Mouse (Mus musculus) neural tube, embryonic 14.5 days (tissue): ENCODE results near the gene Ing5. TPM values are rescaled to one million over a fixed set of nuclear protein-coding genes. Genes with fewer than 3 reads are reported as not detected.
"Not testable (repeated sequence)": the region's sequence is repeated elsewhere in the genome, so short reads cannot be mapped to it uniquely, and the experiment has no call there.

Source experiments
- ATAC-seq: fragments of 200-750 bp; cut with Nextera tagmentation; 2 replicates; pipeline ENCODE4 v1.8.0; 2017; ENCODE audit warnings: low read depth, mild to moderate bottlenecking, moderate TSS enrichment, moderate library complexity
- H3K27ac ChIP-seq: fragments of 300-500 bp; sonication (generic); 2 replicates; pipeline ENCODE4 v1.5.1; 2014; ENCODE audit warnings: low read depth, mild to moderate bottlenecking, control low read depth, low read length, moderate library complexity, mixed read lengths
- H3K27me3 ChIP-seq: fragments of 300-500 bp; sonication (generic); 2 replicates; pipeline ENCODE4 v1.6.1; 2014; ENCODE audit warnings: low read length; ENCODE audit not compliant: control insufficient read depth, insufficient read depth
- H3K36me3 ChIP-seq: fragments of 300-500 bp; sonication (generic); 2 replicates; pipeline ENCODE4 v1.6.1; 2014; ENCODE audit warnings: low read length, mixed read lengths; ENCODE audit not compliant: control insufficient read depth, insufficient read depth
- H3K4me1 ChIP-seq: fragments of 300-500 bp; sonication (generic); 2 replicates; pipeline ENCODE4 v1.6.1; 2014; ENCODE audit warnings: low read length; ENCODE audit not compliant: control insufficient read depth, insufficient read depth
- H3K4me2 ChIP-seq: fragments of 300-500 bp; sonication (generic); 2 replicates; pipeline ENCODE4 v1.6.1; 2014; ENCODE audit warnings: mild to moderate bottlenecking, low read depth, low read length, control low read depth
- H3K4me3 ChIP-seq: fragments of 300-500 bp; sonication (generic); 2 replicates; pipeline ENCODE4 v1.5.1; 2014; ENCODE audit warnings: low read depth, low read length, control low read depth, mixed read lengths
- H3K9ac ChIP-seq: fragments of 300-500 bp; sonication (generic); replicated peaks from 2 replicates; pipeline ENCODE4 v1.6.1; 2014; ENCODE audit warnings: low read depth, mild to moderate bottlenecking, control low read depth, low read length, mixed read lengths
- H3K9me3 ChIP-seq: fragments of 300-500 bp; sonication (generic); 2 replicates; pipeline ENCODE4 v1.6.1; 2016; ENCODE audit warnings: low read length; ENCODE audit not compliant: control insufficient read depth
- WGBS: fragments of 180-500 bp; shearing (Covaris S2); extraction: QIAGEN DNeasy Blood & Tissue Kit; methylation state at CpG from one replicate; pipeline ENCODE4 v1.1.7; 2014; 5-methylcytosine and 5-hydroxymethylcytosine counted together
- polyA plus RNA-seq: library from polyadenylated mRNA; unstranded; fragments of >200 nt; fragmentation: Nextera tagmentation; extraction: Ambion mirVana; gene quantifications from 2 replicates; pipeline ENCODE4 v1.2.1, GENCODE M21; 2014

Ing5 gene
- polyA plus RNA-seq, 1 experiment from 2014 or later, result 9.4 TPM

- Histone ChIP-seq H3K4me2 (no peak overlapping the region), H3K36me3 (peaks cover 3% of the 10 kb centered on the region; the same call in 1 of the 2 replicates), H3K4me3 (no peak overlapping the region), H3K27me3 (no peaks in the 10 kb centered on the region), H3K27ac (no peak overlapping the region), H3K9me3 (no peaks in the 10 kb centered on the region), H3K9ac (no peak overlapping the region), H3K4me1 (no peaks in the 10 kb centered on the region)
- 97% methylated on average over 2 of the region's 2 CpGs for WGBS
- no peak for ATAC-seq
Observed at GRCm38 (mm10) chr1:93836532-93836913, 32.8 kb downstream of the Ing5 start.

GRCm38 (mm10) chr1:93837335-93837734 is 33.6 kb downstream of the Ing5 start:
- H3K9ac ChIP-seq, result no peak overlapping the region
- ATAC-seq, result no peak
- no peaks in the 10 kb centered on the region for H3K9me3 ChIP-seq
- H3K4me1 ChIP-seq, result no peaks in the 10 kb centered on the region
- H3K4me3 ChIP-seq, result no peak overlapping the region
- H3K27ac ChIP-seq, result no peak overlapping the region
- H3K4me2 ChIP-seq, result no peak overlapping the region
- no peaks in the 10 kb centered on the region for H3K27me3 ChIP-seq
- WGBS, result 95% methylated on average over 8 of the region's 8 CpGs
- H3K36me3 ChIP-seq, result peaks cover 3% of the 10 kb centered on the region; the same call in 1 of the 2 replicates

- not testable (repeated sequence) for H3K9me3 ChIP-seq, H3K27me3 ChIP-seq, H3K36me3 ChIP-seq, ATAC-seq, H3K9ac ChIP-seq, H3K4me1 ChIP-seq, H3K4me2 ChIP-seq, H3K4me3 ChIP-seq, H3K27ac ChIP-seq
- WGBS, result 95% methylated on average over 7 of the region's 8 CpGs
Observed at GRCm38 (mm10) chr1:93838569-93838968, 34.8 kb downstream of the Ing5 start.

GRCm38 (mm10) chr1:93845766-93846366 is 42.1 kb downstream of the Ing5 start:
- H3K9me3 ChIP-seq, H3K4me1 ChIP-seq, H3K27me3 ChIP-seq, H3K9ac ChIP-seq, H3K4me2 ChIP-seq, H3K27ac ChIP-seq, H3K4me3 ChIP-seq, H3K36me3 ChIP-seq: not testable (repeated sequence)
- ATAC-seq, result peak; percentile 82
- 71% methylated on average over 1 of the region's 3 CpGs for WGBS

GRCm38 (mm10) chr1:93855790-93856189 is 52.0 kb downstream of the Ing5 start:
- not testable (repeated sequence) for ATAC-seq, H3K27ac ChIP-seq, H3K36me3 ChIP-seq, H3K4me1 ChIP-seq, H3K4me2 ChIP-seq, H3K9ac ChIP-seq, H3K4me3 ChIP-seq, H3K9me3 ChIP-seq, H3K27me3 ChIP-seq
- 86% methylated on average over 4 of the region's 4 CpGs for WGBS

- no peak overlapping the region for H3K27ac ChIP-seq
- no peak overlapping the region for H3K4me2 ChIP-seq
- H3K9ac ChIP-seq, result no peak overlapping the region
- no peaks in the 10 kb centered on the region for H3K36me3 ChIP-seq
- ATAC-seq, result peak; percentile 49; the same call in 1 of the 2 replicates
- no peak overlapping the region for H3K4me3 ChIP-seq
- no peaks in the 10 kb centered on the region for H3K27me3 ChIP-seq
- no peaks in the 10 kb centered on the region for H3K9me3 ChIP-seq
- 56% methylated on average over 6 of the region's 6 CpGs for WGBS
- H3K4me1 ChIP-seq, result no peaks in the 10 kb centered on the region
Observed at GRCm38 (mm10) chr1:93857370-93857769, 53.6 kb downstream of the Ing5 start.

GRCm38 (mm10) chr1:93857991-93858390 is 54.2 kb downstream of the Ing5 start:
- no peak for ATAC-seq
- Histone ChIP-seq H3K9ac (no peak overlapping the region), H3K4me1 (no peaks in the 10 kb centered on the region), H3K4me3 (no peak overlapping the region), H3K4me2 (no peak overlapping the region), H3K36me3 (no peaks in the 10 kb centered on the region), H3K9me3 (no peaks in the 10 kb centered on the region), H3K27ac (no peak overlapping the region), H3K27me3 (no peaks in the 10 kb centered on the region)
- WGBS, result 66% methylated on average over 3 of the region's 3 CpGs

GRCm38 (mm10) chr1:93859619-93860018 is 55.9 kb downstream of the Ing5 start:
- no peaks in the 10 kb centered on the region for H3K9me3 ChIP-seq
- H3K27me3 ChIP-seq, result no peaks in the 10 kb centered on the region
- no peak overlapping the region for H3K27ac ChIP-seq
- H3K4me2 ChIP-seq, result no peak overlapping the region
- no peak overlapping the region for H3K9ac ChIP-seq
- H3K36me3 ChIP-seq, result no peaks in the 10 kb centered on the region
- no peaks in the 10 kb centered on the region for H3K4me1 ChIP-seq
- H3K4me3 ChIP-seq, result no peak overlapping the region
- ATAC-seq, result no peak

GRCm38 (mm10) chr1:93861048-93861447 is 57.3 kb downstream of the Ing5 start, which contains the start of gene Gal3st2:
Gene Gal3st2 (plus strand): TSS chr1:93861306.
- not testable (repeated sequence) for H3K36me3 ChIP-seq, H3K27me3 ChIP-seq, H3K27ac ChIP-seq, H3K4me1 ChIP-seq, ATAC-seq, H3K4me2 ChIP-seq, H3K9ac ChIP-seq, H3K9me3 ChIP-seq, H3K4me3 ChIP-seq
- WGBS, result 80% methylated on average over 2 of the region's 2 CpGs
